Mouse (Mus musculus) spleen, postnatal 4 days (tissue): ENCODE measurements around the gene Pa2g4.
"Not testable (repeated sequence)": the region's sequence is repeated elsewhere in the genome, so short reads cannot be mapped to it uniquely, and the experiment has no call there.

ENCODE experiments used
- DNase-seq, 2 experiments: peaks; one replicate each; pipeline ENCODE4 v3.0.0; 2022; ENCODE audit warnings: low spot score in 2 of 2

Gene Pa2g4

GRCm38 (mm10) chr10:128579298-128579697 lies 13.5 kb upstream of the Pa2g4 start:
- no peak for DNase-seq

DNA sequence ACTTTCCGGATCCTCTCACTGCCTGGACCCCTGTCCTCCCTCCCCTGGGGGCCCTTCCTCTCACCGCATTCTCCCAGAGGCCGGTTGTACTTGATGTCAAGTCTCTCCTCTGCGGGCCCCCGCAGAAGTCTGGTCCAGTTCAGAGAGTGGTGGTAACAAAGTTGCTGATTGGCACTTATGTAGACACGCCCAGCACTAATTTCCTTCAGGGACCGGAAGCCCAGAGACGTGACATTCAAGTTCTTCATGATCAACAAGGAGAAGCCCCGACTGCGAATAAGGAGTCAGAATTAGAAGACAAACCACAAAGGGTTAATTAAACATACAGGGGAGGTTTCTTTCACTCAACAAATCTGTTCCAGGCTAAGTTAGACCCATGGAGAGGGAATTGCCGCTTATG lies 12.5 kb upstream of the Pa2g4 start:
- DNase-seq: no peak

DNA sequence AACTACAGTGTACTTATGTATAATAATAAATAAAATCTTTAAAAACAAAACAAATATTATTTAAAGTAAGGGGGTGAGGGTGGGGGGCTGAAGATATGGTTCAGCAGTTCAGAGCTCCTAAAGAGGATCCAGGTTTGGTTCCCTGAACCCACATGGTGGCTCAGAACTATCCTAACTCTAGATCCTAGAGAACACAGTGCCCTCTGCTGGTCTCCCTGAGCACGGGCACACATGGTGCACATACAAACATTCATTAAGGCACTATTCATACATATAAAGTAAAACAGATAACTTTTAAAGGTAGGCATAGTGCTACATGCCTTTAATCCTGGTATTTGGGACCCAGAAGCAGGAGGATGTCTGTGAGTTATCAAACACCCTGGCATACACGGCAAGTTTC lies 9.3 kb upstream of the Pa2g4 start:
- DNase-seq: no peak

DNA sequence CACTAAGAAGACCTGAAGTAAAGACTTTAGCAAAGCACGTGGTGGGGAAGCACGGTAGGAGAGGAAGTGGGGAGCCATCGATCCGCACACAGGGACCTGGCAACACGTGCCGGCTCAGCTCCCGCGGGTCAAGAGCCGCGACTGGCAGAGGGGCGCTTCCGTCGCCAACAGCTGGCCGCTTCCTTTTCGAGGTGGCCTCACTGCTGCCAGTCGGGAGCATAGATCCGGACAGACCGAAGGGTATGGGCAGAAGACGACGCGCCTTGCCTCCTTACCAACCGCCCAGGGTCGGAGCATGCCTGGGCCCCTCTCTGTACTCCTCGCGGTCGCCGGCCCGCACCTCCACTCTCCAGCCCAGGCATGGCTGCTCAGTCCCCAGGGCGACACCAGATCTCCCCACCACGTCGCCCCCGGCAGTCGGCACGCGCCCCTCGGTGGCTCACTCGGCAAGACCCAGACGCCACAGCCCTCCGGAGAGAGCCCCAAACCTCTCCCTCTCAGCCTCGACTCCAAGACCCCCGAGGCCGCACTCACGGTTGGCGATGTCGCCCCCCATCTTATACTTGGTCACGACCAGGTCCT lies 490 bp downstream of the Pa2g4 start:
- DNase-seq: peak; percentile 53 to 85

GRCm38 (mm10) chr10:128563544-128563943 lies 2.2 kb downstream of the Pa2g4 start:
- DNase-seq: no peak

DNA sequence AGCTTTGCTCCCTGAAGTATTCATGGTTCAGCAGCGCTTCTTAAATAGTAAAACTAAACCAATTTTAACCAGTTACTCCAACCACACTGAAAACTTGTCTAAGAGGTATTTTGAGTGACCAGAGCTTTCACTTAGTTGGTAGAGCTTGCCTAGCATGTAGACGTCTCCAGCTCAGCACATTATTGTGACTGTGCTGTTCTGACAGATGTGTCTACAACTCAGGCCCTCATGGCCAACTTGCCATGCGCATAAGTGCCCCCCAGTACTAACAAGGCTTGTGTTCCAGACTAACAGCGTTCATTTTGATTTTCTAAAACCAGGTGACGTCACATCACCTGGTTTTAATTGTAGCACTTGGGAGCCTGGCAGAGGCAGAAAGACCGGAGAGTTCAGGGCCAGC lies 8.8 kb downstream of the Pa2g4 start:
- DNase-seq: no peak

GRCm38 (mm10) chr10:128556286-128556685 lies 9.5 kb downstream of the Pa2g4 start:
- DNase-seq: no peak

- DNase-seq: not testable (repeated sequence)
These were observed 10.2 kb downstream of the Pa2g4 start for GRCm38 (mm10) chr10:128555567-128555966.

- not testable (repeated sequence) for DNase-seq
These were observed 15.5 kb downstream of the Pa2g4 start for GRCm38 (mm10) chr10:128550144-128550823.

GRCm38 (mm10) chr10:128549682-128550057 lies 16.1 kb downstream of the Pa2g4 start:
- not testable (repeated sequence) for DNase-seq

GRCm38 (mm10) chr10:128548947-128549681 lies 16.7 kb downstream of the Pa2g4 start, which contains the start of gene Rpl41:
Gene Rpl41 (minus strand): TSS chr10:128549305.
- peak; percentile 89 to 94 for DNase-seq

DNA sequence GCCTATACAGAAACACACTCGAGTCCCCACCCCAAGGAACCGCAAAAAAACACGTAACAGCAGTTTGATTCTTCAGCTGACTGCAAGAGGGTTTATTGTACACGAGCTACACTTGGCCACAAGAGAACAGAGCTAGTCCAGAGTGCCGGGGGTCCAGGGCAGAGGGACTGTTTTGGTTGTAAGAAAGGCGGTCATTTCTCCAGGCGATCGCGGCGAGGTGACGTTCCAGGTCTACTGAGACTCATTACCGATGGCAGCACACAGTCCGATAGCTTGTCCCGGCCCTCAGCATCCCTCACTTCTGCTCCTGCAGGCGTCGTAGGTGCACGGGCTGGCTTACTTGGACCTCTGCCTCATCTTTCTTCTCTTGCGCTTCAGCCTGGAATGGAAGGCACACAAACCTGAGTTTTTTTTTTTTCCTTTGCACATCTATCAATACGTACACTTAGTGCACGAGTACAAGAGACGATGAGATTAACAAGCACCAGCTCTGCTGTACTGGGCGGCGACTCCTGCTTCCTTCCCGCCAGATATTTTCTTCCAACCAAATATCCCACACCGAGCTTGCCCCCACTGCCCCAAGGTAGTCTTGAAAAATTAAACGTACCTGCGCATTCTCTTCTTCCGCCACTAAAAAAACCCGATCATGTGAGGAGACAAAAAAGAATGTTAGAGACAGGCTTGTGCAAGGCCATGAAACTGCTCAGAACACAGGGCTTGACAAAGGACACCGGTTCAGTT lies 17.6 kb downstream of the Pa2g4 start:
- peak; percentile 33 to 66 for DNase-seq

GRCm38 (mm10) chr10:128547361-128548032 lies 18.3 kb downstream of the Pa2g4 start, which contains the start of gene Zc3h10:
Gene Zc3h10 (minus strand): TSS chr10:128547774.
- peak; percentile 92 to 95 for DNase-seq

GRCm38 (mm10) chr10:128546787-128547186 lies 19.0 kb downstream of the Pa2g4 start:
- DNase-seq: no peak

DNA sequence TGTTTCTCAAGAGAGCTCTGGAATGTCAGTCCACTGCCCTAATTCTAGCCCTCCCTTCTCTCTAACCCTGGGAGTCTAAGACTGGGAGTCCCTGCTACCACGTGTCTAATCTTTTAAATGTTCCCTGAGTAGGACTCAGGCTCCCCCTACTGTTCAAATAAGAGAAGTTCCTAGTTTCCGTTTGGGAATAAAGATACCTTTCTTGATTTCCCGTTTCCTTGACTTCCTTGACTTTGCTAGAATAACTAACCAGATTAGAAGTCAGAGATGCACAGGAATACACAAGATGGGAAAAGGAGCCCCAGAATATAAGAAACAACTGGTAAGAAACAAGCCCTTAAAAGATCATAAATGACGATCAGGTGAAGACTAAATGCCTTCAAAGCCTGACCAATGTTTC lies 19.4 kb downstream of the Pa2g4 start:
- no peak for DNase-seq

DNA sequence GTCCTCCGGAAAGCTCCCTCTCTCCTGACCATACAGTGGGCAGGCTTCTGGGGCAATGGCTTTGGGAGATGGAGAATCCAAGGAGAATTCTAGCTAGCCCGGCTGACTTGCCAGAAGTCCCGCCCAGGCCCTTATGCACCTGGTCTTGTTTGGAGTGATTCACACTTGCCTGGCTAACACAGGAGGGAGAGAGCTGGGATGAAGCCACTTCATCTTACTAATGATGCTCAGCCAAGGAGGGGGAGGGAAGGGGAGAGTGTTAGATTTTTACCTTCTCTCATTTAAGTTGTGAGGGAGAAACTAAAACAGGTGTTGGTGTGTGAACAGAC lies 20.3 kb downstream of the Pa2g4 start:
- no peak for DNase-seq

- no peak for DNase-seq
These were observed 20.9 kb downstream of the Pa2g4 start for GRCm38 (mm10) chr10:128544674-128545569.

- no peak for DNase-seq
These were observed 21.6 kb downstream of the Pa2g4 start for GRCm38 (mm10) chr10:128544151-128544657.

DNA sequence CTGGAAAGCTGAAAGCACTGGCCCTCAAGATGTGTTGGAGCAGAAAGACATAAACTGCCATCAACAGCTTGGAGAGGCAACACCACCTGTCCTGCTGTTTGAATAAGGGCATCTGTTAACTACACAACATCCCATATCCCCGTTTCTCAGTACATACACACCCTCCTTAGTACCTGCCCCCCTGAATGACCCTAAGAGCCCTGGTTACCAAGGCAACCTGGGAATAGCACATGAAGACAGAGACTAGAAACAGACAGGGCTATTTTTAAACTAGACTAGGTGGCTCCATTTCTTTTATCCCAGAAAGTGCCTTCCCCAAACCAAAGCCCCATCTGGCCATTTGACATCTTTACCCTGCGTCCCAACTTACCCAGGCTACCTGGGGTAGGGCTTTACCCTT lies 22.7 kb downstream of the Pa2g4 start:
- no peak for DNase-seq

GRCm38 (mm10) chr10:128538340-128538870 lies 27.4 kb downstream of the Pa2g4 start:
- no peak for DNase-seq
